Mouse (Mus musculus): ENCODE measurements at regions not wholly inside any gene's neighbourhood (a gene's known extent, or its start where the extent isn't known, plus 50 kb on each side); places are given as distances from the start of the nearest gene placed in this dataset.

DNA sequence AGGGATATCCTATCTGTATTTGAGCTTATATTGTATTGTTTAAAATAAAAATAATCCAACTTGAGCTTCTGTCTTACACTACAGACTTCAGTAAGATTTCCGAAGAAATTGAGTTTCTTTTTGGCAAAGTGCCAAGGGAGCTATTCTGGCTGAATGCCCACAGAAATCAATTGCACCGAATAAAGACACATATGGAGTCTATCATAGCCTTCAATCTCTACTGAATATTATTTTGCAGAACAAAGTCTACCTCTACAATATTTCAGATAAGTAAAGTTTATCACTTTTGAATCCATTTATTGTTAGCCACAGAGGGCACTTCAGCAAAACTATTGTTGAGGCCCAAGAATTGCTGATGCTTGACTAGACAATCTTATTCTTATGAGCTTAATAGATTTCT lies 1742.3 kb upstream of the Gm38303 start:
- DNase-seq (ENCODE audit: low spot score), result peak; percentile 17
- no peak for TF ChIP-seq CTCF (IDR thresholded peaks at IDR 0.05; ENCODE audit: low read depth)

More for the DNA sequence above, 1742.3 kb upstream of the Gm38303 start:
- no peak overlapping the region for H3K4me2 ChIP-seq (ENCODE audit: low read depth, low read length)
- no peak overlapping the region for H3K9ac ChIP-seq (replicated peaks; ENCODE audit: low read length)
- no peaks in the 10 kb centered on the region for H3K36me3 ChIP-seq (ENCODE audit: insufficient read depth, low read length)
- no peaks in the 10 kb centered on the region for H3K4me1 ChIP-seq (ENCODE audit: insufficient read depth, low read length)
- no peaks in the 10 kb centered on the region for H3K27me3 ChIP-seq (ENCODE audit: insufficient read depth, low read length)
- no peak for ATAC-seq
- no peaks in the 10 kb centered on the region for H3K9me3 ChIP-seq (ENCODE audit: low read length)
- 35% methylated on average over 2 of the region's 2 CpGs for WGBS
- H3K4me3 ChIP-seq (ENCODE audit: low read length), result no peak overlapping the region
- no peak overlapping the region for H3K27ac ChIP-seq

Measured in hindbrain, postnatal 0 days (tissue).